Comparison of ENCODE assay signal across 8 mouse cellular contexts in the genomic region with DNA sequence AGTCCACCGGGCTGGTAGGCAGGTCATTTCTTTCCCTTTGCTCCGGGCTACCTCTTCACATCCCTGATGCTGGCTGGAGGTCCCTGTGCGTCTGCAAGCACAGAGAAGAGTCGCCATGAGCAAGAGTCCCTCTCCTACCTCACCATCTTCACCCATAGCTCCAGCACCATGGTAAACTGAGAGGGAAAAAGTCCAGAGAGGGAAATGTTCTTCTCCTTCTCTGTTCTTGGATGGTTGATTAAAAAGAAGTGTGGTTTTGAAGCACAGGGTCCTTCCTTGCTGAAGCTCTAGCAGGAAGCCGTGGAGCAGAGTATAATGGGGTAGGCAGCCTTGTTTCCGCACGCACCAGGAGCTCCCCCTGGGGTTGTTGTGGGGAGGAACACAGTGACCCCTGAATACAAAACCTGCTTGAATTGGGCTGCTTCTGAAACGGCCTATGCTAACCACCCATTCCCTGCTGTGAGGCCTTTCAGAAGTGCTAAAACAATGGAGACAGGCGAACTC. TPM values are rescaled to one million over a fixed set of nuclear protein-coding genes. Genes with fewer than 3 reads are reported as not detected.
DNase-seq lines count a peak whose midpoint lies in the region; ATAC-seq and TF ChIP-seq lines count a peak whose summit lies in the region.
"Had no signal": no experiment of that assay in that cellular context is flagged by ENCODE, and none has a peak within 500 bp of the region (broad histone marks: within the 10 kb centered on the region; RNA-seq: fewer than 3 reads in every experiment).

No protein-coding gene starts in this region.

- peak; percentile 33 for DNase-seq in left cerebral cortex, postnatal 4 days
- no peak for DNase-seq in left cerebral cortex, adult 8-10 months (ENCODE audit: low spot score in 2 of 2)
- DNase-seq in cerebellum, postnatal 14 days = peak; percentile 16 to 39
- DNase-seq in hindbrain, embryonic 10.5 days (ENCODE audit: low spot score) = peak; percentile 33
- peak; percentile 73 for DNase-seq in midbrain, embryonic 14.5 days
- DNase-seq in thymus, adult 2 months = no peak
- no peak for DNase-seq in kidney, postnatal 10 days

- H3K27me3 ChIP-seq in hindbrain, embryonic 10.5 days (ENCODE audit: insufficient read depth, poor library complexity, severe bottlenecking) = peaks cover 33% of the 10 kb centered on the region
- H3K27me3 ChIP-seq in midbrain, embryonic 14.5 days (ENCODE audit: control insufficient read depth, insufficient read depth, low read length) = no peaks in the 10 kb centered on the region
- H3K27me3 ChIP-seq in thymus, adult 2 months (ENCODE audit: control insufficient read depth, insufficient read depth, low read length) = peaks cover 10% of the 10 kb centered on the region

- under 1% methylated on average over 9 of the region's 9 CpGs for WGBS in hindbrain, embryonic 10.5 days
- 1% methylated on average over 9 of the region's 9 CpGs for WGBS in midbrain, embryonic 14.5 days
- WGBS in thymus, adult 2 months = 8% methylated on average over 9 of the region's 9 CpGs

- peak overlapping the region; percentile 90 for H3K9ac ChIP-seq in midbrain, embryonic 14.5 days (replicated peaks; ENCODE audit: low read length)
- H3K9ac ChIP-seq: liver, embryonic 14.5 days had no signal

- ATAC-seq in midbrain, embryonic 14.5 days (ENCODE audit: low FRiP score, low TSS enrichment) = peak; percentile 3; the same call in 1 of the 2 replicates

- peak overlapping the region; percentile 85 for H3K27ac ChIP-seq in hindbrain, embryonic 10.5 days
- H3K27ac ChIP-seq in midbrain, embryonic 14.5 days (replicated peaks; ENCODE audit: low read depth, low read length) = peak overlapping the region; percentile 96
- no peak overlapping the region for H3K27ac ChIP-seq in thymus, adult 2 months (ENCODE audit: control insufficient read depth, insufficient read depth, low read length)
- H3K27ac ChIP-seq: liver, embryonic 14.5 days had no signal

- intact Hi-C loops in left cerebral cortex, postnatal 4 days (cut with DNase I) = no loop called here

- H3K4me3 ChIP-seq in hindbrain, embryonic 10.5 days = peak overlapping the region; percentile 79
- H3K4me3 ChIP-seq in midbrain, embryonic 14.5 days (replicated peaks; ENCODE audit: low read depth, low read length) = peak overlapping the region; percentile 83
- H3K4me3 ChIP-seq in thymus, adult 2 months (ENCODE audit: control insufficient read depth, insufficient read depth, low read length) = no peak overlapping the region

- no peak for TF ChIP-seq POLR2A in thymus, adult 2 months (IDR thresholded peaks at IDR 0.05; ENCODE audit: control insufficient read depth, extremely low read depth, insufficient read depth, low read length, poor library complexity)

- no peak for TF ChIP-seq CTCF in thymus, adult 2 months (IDR thresholded peaks at IDR 0.05; ENCODE audit: borderline replicate concordance, control insufficient read depth, extremely low read depth, insufficient read depth, low read length, poor library complexity)

- H3K4me2 ChIP-seq in midbrain, embryonic 14.5 days (ENCODE audit: low read length) = peak overlapping the region; percentile 68

- H3K4me1 ChIP-seq in hindbrain, embryonic 10.5 days (replicated peaks) = peaks cover 27% of the 10 kb centered on the region
- peaks cover 23% of the 10 kb centered on the region for H3K4me1 ChIP-seq in midbrain, embryonic 14.5 days (ENCODE audit: control insufficient read depth, insufficient read depth, low read length)
- no peaks in the 10 kb centered on the region for H3K4me1 ChIP-seq in thymus, adult 2 months (replicated peaks; ENCODE audit: control insufficient read depth, insufficient read depth, low read length)

- H3K36me3 ChIP-seq in hindbrain, embryonic 10.5 days = no peaks in the 10 kb centered on the region
- H3K36me3 ChIP-seq in midbrain, embryonic 14.5 days (ENCODE audit: control insufficient read depth, insufficient read depth, low read length) = 0 out of 2 replicates have a peak, but pooled peaks cover 3% of the 10 kb centered on the region
- H3K36me3 ChIP-seq in thymus, adult 2 months (ENCODE audit: control insufficient read depth, insufficient read depth, low read length) = no peaks in the 10 kb centered on the region

- H3K9me3 ChIP-seq in hindbrain, embryonic 10.5 days = no peaks in the 10 kb centered on the region
- no peaks in the 10 kb centered on the region for H3K9me3 ChIP-seq in midbrain, embryonic 14.5 days (ENCODE audit: control insufficient read depth, low read length)

RNA-seq across cellular contexts. Expression of gene Nrcam, which starts 1.6 kb away (rescaled TPM):
- total RNA-seq in left cerebral cortex, postnatal 4 days (2021) = 100 to 1,000 TPM; 323 to 345 TPM
- total RNA-seq in left cerebral cortex, adult 8-10 months (2022) = 100 to 1,000 TPM; 422 to 491 (median 453) TPM
- 24.2 and 46.9 TPM in 2 replicates for polyA plus RNA-seq in hindbrain, embryonic 10.5 days (2016; fragmentation: Nextera tagmentation; extraction: Ambion mirVana)
- polyA plus RNA-seq in midbrain, embryonic 14.5 days (2014; fragmentation: Nextera tagmentation; extraction: Ambion mirVana) = 137 and 198 TPM in 2 replicates
- 0.40 and 0.97 TPM in 2 replicates for polyA plus RNA-seq in thymus, adult 2 months (2012; rRNA removed)

Comparison
In these comparisons a context has a peak if more than half of its experiments do, and no peak if none do; other contexts are left out.
1. DNase-seq: peak in left cerebral cortex, postnatal 4 days (single experiment), cerebellum, postnatal 14 days (2 of 2), hindbrain, embryonic 10.5 days (single experiment) and midbrain, embryonic 14.5 days (single experiment); none in left cerebral cortex, adult 8-10 months (0 of 2), thymus, adult 2 months (single experiment) and kidney, postnatal 10 days (single experiment).
2. RNA of gene Nrcam, which starts 1.6 kb away (polyA plus RNA-seq): 137 to 198 TPM in midbrain, embryonic 14.5 days and 24.2 to 46.9 TPM in hindbrain, embryonic 10.5 days; 0.40 to 0.97 TPM in thymus, adult 2 months; every median in the first group is over 10 times any median in the second.